Mouse (Mus musculus) A20 (cell line): ENCODE data around the gene Fbxl8.

ENCODE experiments used
- DNase-seq: peaks from one replicate; pipeline ENCODE4 v3.0.0-alpha.2; 2011; ENCODE audit warnings: low read depth, low spot score

Fbxl8 gene

DNA sequence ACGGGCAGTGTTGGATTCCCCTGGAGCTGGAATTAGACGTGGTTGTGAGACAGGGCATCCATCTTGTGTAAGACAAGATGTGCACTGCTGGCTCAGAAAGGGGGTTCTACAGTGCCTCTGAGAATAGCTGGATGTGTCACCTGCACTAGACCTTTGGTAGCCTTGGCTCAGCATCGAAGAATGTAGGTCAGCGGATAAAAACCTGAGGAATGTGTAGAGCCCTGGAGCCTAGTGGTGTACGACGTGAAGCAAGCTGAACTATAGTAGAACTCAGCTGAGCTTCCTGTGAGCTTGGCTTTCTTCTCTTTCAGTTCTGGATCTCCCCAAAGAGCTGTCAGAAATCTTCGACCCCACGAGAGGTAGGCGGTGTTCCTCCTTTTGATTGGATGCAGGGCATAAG is 39.4 kb downstream of the Fbxl8 start:
- no peak for DNase-seq

DNA sequence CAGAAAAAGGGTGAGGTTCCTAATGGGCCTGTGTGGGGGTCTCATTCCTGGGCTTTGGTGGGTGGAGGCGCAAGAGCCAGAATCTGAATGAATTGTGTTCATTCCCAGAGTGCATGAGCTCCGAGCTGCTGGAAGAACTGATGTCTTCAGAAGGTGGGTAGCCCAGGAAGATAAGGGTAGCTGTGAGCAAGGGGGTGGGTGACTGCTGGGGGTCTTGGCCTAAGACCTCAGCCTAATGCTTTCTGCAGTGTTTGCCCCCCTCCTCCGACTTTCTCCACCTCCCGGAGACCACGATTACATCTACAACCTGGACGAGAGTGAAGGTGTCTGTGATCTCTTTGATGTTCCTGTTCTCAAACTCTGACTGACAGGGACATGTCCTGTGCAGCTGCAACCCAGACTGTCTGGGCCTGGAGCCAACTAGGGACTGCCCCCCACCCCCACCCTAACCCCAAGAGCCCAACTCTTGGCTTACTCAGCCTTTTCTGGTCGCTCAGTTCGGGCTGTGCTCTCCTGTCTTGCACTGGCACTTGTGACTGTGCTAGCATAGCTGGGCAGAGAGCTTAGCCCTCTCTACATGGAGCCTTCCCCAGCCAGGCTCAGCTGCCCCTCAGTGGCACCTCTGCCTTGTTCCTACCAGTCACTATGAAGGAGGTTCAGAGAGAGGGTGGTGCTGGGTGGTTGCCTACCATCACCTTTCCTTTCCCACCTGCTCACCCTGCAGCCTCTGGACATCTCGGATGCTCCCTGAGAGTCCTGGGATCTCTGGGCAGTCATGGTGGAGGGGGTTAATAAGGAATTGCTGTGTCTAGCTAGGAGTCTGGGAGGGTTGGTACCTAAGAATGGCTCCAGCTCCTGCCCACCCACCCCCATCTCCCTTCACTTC is 40.1 kb downstream of the Fbxl8 start:
- DNase-seq: peak; percentile 42

DNA sequence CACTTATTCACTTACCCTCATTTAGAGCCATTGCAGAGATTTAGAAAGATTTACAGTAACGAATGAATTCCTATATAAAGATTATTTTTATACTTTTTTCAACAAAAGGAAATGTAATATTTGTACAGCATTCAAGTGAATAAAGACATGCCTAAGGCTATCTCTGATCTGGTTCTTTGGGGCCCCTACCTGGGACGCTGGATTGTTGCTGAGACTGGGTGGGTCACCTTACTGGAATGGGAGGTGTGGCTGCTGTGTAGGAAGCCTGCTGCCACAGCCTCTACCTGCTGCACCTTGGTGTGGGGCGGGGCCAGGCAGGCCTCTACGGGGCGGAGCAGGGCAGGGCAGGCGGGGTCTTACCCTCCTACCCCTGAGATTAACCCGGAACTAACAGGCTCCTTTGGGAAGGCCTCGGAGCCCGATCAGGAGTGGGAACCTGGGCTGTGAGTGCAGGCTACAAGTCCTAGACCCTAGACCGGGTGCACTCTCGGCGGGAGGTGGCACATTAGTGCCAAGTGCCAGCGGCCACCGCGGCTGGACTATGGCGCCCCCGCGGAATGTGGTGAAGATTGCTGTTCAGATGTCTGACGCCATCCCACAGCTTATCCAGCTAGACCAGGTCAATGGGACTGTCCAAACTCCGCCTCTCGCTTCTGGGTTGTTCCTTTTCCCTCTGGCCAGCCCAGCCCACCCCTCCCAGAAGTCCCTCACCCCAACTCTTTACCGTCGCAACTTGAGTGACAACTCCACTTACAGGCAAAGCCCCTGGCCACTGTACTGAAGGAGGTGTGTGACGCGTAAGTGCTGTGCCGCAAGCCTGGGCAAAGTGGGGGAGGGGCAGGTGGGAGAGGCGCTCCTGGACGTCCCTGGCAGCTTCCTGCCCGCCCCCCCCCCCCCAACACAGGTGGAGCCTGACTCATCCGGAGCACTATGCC is 41.0 kb downstream of the Fbxl8 start, which contains the start of gene Elmo3:
Elmo3 (plus strand) TSS at position 391 of the 935 bp plus-strand sequence.
- DNase-seq: no peak

DNA sequence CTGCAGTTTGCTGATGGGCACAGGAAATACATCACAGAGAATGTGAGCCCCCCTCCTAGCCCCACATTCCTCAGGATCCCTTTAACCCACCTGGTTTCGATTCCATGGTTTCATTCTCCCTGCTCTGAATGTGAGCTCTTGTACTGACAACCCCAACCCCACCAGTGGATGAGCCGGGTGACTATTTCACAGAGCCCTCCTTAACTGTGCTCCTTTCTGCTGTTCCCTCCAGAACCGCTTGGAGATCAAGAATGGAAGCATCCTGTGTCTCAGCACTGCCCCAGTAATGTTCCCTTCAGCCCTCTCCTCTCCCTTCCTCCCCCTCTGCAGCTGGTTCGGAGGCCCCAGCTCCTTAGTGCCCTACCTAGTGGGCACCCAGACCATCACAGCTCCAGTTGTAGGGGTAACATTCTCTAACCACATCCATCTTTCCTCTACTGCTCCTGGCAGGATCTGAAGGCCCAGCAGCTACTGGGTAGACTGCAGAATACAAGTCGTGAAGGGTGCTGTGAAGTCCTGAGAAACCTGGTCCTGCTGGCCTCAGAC is 41.8 kb downstream of the Fbxl8 start:
- no peak for DNase-seq

DNA sequence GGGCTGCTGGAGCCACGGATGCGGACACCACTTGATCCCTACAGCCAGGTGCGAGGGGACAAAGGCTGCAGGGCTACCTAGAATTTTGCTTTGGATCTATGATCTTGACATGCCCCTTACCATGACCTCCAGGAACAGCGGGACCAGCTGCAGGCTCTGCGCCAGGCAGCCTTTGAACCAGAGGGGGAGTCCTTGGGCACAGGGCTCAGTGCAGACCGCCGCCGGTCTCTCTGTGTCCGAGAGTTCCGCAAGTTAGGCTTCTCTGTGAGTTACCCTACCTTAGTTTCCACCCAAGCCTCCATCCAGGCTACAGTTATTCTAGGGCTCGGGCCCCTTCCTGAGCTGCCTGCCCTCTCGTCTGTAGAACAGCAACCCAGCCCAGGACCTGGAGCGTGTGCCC is 43.2 kb downstream of the Fbxl8 start:
- DNase-seq: no peak

DNA sequence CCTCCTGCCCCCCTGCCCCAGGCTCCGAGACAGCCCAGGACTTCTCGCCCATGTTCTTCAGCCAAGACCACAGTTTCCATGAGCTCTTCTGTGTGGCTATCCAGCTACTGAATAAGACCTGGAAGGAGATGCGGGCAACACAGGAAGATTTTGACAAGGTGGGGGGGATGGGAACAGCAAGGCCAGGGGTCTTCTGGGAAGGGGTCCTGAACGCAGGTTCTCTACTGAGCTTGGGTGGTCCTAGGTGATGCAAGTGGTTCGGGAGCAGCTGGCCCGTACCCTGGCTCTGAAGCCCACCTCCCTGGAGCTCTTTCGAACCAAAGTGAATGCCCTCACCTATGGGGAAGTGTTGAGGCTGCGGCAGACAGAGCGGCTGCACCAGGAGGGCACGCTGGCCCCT is 44.0 kb downstream of the Fbxl8 start:
- no peak for DNase-seq

DNA sequence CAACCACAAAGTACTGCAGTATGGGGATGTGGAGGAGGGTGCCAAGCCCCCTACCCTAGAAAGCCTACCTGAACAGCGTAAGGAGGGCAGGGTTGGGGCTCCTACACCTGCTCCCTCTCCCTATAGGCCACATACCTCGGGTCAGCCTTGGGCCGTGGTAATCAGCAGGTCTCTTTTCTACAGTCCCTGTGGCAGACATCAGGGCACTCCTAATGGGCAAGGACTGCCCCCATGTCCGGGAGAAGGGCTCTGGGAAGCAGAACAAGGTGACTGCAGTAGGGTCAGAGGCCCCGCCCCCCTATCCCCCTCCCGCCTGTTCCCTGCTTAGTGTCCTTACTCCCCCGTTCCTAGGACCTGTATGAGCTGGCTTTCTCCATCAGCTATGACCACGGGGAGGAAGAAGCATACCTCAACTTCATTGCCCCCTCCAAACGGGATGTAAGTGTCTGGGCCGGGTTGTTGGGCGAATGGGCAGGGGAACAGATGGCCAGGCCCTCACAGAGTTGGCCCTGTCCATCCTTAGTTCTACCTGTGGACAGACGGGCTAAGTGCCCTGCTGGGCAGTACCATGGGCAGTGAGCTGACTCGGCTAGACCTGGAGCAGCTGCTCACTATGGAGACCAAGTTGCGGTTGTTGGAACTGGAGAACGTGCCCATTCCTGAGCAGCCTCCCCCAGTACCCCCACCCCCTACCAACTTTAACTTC is 44.8 kb downstream of the Fbxl8 start:
- no peak for DNase-seq

DNA sequence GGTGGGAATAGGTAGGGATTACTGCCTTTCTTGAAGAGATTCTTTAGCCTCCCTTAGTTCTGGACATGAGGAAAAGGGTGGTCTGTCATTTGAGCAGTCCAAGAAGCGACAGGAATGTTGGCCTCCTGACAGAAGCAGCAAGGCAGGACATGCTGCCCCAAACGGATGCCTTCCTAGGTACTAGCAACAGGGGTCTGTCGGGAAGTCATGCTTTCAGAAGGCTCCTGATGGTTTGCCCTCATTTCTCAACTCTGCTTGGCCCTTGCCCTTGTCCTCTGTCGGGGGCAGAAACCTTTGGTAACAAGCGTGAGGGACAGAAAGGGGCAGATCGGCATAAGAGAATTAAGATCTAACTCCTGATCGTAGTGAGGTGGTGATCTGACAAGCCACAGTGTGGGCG is 45.7 kb downstream of the Fbxl8 start:
- no peak for DNase-seq

DNA sequence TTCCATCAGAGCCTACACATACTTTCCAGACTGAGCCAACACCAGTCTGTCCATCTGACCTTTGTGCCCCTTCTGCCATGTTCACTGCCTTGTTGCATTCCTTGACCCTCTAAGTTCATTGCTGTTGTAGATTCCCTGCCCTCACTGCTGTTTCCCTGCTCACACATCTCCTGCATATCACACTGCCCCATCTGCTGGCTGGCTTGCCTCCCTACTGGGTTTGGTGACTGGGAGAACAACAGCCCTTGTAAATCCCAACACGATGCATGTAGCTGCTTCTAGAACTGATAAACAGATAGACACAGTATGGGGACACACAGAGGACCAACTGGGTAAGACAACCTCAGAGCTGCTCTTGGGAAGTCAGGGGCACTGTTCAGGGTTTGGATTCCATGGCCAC is 47.3 kb downstream of the Fbxl8 start:
- DNase-seq: no peak

DNA sequence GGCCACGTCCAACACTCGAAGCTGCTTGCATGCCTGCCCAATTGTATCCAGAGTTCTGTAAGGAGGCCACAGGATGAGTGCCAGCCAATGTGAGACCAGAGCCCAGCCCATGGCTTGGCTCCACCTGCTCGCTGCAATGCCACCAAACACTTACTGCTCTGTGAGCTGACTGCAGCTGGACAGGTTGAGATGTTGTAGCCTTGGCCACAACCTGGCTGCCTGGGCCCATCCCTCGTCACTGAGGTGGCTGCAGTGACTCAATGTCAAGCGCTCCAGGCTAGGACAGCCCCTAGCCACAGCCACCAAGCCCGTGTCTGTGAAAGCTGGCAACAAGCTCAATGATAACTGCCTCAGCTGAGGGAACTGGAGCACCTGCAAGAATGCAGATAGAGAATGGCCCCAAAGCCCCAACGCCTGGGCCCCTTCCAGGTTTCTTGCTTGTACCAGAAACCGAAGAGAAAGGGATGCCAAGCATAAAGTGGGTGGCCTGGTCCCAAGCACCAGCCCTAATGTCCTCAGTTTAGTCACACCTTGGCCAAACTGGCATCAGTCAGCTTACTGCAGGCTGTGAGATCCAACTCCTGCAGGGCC is 48.5 kb downstream of the Fbxl8 start:
- DNase-seq: no peak

DNA sequence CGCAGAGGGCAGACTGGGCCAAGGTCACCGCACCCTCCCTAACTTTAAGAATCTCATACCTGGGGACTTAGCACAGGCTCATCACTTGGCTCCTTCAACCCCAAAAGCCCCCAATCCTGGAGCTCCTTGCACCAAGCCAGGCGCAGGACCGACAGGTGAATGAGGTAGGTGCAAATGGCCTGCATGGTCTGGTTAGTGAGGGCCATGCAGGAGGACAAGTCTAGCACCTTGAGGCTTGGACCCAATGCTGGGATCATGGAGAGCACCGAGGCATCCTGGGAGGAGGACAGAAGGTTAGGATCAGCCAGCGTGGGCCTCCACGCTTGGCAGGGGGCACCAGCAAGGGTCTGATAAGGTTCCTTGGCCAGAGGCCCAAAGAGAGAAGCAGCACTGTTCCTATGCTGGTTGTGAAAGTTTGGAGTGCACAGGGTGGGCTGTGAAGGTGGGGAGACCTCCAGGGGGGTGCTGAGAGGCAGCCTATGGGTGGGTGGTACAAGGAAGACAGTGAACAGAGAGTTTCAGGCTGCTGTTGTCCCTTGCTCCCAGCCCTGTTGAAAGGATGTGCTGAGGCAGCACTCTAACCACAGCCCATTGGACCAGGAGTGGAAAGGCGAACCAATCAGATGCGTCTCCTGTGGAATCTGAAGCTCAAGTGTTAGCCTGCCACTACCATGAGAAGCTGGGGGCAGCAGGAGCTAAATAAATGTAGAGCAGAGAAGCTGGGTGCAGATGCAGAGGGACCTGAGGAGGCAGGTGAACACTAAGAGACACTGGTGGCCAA is 49.4 kb downstream of the Fbxl8 start:
- DNase-seq: no peak

DNA sequence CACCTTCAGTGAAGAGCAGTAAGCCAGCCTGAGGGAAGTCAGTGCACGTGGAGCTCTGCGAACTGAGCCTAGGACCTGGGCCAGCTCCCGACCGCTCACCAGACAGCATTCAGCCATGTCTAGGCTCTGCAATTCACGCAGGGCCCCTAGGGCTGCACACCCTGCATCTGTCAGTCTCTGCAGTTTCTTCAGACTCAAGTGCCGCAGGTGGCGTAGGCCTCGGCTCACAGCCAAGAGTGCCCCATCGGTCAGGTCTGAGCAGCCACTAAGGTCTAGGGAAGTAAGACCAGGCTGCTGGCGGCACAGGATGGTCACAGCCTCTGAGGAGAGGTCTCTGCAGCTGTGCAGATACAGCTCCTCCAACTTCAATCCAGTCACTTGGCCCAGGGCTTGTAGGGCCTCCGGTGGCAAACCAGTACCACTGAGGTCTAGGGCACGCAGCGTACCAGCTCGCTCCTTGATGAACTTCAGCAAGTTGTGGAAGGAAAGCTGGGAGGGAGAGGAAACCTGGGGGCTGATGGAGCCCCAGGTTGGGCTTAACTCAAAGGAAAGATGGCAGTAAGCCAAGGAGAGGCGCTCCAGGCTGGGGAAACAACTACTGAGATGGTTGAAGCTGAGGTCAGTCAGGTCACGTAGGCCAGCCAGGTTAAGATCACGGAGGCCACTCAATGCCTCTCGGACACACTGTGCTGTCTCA is 50.8 kb downstream of the Fbxl8 start:
- DNase-seq: no peak

DNA sequence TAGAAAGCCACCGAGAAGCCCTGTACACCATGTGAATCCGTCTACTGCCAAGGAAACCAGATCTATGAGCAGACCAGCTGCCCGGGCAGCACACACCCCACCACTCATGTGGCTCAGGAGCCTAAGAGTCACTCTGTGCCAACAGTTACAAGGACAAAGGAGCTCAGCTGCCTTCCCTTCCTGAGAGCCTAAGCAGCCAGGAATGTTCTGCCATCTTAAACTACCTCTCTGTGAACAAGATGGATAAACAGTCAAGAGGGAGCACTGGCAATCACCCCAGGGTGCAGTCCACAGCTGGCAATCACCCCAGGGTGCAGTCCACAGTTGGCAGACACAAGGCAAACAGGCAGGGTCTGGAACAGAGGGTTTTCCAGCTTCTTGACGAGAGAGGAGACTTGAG is 53.5 kb downstream of the Fbxl8 start:
- DNase-seq: no peak

DNA sequence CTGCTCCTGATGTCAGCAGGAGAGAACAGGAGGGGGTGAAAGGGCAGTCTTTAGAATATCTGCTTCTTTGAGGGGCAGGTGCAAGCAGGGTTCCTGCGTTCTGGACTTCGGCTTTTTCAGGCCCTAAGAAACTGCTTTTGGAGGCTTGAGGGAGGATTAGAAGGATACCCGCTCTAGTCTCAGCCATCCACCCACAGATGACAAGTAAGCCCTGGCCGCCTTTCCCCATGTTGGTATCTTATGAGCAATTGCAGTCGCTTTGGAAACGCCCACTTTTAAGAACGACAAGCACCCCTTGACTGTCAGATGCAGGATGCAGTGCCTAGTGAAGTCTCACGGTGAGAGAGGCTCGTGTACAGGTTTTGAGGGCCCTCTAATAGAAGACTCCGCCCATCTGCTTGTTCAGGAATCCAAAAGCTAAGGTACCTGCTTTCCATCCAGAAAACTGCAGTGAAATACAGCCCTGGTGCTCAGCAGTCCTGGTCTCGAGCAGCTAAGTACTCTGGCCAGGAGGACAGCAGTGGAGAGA is 54.3 kb downstream of the Fbxl8 start:
- DNase-seq: no peak
